Mouse (Mus musculus) CD4-positive, CD25-positive, alpha-beta regulatory T cell, adult 9 weeks (primary cell): ENCODE measurements around the gene C530025M09Rik. TPM values are rescaled to one million over a fixed set of nuclear protein-coding genes. Genes with fewer than 3 reads are reported as not detected.

ENCODE experiments used
- polyA plus RNA-seq: library from polyadenylated mRNA; unstranded; fragments of 100-300 nt; shearing (Covaris generic); gene quantifications from one replicate; pipeline ENCODE4 v1.2.1, GENCODE M21; 2017

Gene C530025M09Rik
- not detected for polyA plus RNA-seq

DNA sequence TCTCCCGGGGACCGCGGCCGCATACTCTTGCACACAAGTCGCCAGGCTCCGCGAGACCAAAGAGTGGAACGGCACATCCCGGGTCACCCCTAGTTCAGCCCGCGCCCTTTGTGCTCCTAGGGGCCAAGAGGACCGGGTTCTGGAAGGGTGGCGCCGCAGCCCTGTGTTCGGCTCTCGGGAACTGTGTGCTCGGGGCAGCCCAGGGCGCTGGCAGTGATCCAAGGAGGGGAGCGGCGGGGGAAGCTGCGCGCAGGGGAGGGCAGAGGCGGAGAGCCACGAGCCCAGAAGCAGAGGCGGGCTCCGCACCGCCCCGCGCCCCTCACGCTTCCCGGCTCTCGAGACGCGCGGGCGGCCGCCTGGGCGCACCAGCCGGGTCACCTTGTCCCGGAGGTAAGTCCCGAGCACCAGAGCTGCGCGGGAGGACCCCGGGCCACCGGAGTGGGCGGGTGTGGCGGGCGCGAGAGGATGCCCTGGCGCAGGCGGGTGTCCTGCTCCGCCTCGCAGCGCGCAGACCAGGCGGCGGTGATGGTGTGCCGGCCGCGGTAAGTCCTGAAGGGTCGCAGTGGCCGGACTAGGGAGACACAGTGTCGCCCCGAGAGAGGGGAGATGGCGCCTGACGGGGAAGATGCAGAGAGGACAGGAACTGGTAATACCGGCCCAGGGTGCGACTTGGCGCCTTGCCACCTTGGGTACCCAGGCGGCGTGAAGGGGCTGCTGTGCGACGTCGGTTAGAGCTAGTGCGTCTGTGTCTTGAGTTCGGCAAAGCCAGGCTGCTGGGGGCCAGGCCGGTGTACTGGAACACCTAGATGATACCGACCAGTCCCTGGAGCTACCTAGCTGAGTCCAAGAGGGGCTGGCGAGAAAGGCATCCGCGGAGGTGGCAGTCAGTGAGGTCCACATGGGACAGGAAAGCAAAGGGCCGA lies at the start of gene C530025M09Rik:
TSS of gene C530025M09Rik (minus strand) at position 678 of the 923 bp plus-strand sequence.

DNA sequence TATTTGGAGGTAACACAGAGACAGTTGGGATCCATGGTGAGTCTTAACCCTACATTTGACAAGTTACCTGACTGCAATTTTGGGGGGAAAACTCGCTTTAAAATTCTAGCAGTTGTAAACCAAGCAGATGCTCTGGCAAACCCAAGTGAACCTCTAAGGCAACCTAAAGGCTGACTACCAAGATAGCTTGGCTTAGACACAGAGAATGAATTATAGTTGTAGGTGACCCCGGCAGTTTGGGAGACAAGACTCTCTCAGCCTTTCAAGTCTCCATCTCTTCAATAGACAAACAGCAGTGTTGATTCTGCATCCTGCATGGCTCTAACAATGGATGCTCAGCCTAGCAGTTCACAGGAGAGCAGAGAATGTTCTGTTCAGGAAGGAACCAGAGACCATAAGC lies 2.1 kb downstream of the C530025M09Rik start, which contains the start of gene Syndig1:
TSS of gene Syndig1 (plus strand) at position 301 of the 400 bp plus-strand sequence.

Other genes with a start within 250 kb of the C530025M09Rik start
- not detected for gene Syndig1, start 2.0 kb downstream of the C530025M09Rik start, polyA plus RNA-seq